Mouse (Mus musculus) embryonic fibroblast, embryonic 13.5 days (primary cell): ENCODE results near the gene Nectin4. TPM values are rescaled to one million over a fixed set of nuclear protein-coding genes. Genes with fewer than 3 reads are reported as not detected.

ENCODE experiments used
- H3K27ac ChIP-seq: 2 replicates; pipeline ENCODE4 v1.5.1; 2012; ENCODE audit warnings: low read length, control low read depth, inconsistent platforms; ENCODE audit not compliant: insufficient read depth
- H3K4me1 ChIP-seq: 2 replicates; pipeline ENCODE4 v1.6.1; 2011; ENCODE audit warnings: low read length; ENCODE audit not compliant: control insufficient read depth, insufficient read depth
- H3K4me3 ChIP-seq: 2 replicates; pipeline ENCODE4 v1.5.1; 2011; ENCODE audit warnings: mild to moderate bottlenecking, control low read depth, low read length; ENCODE audit not compliant: insufficient read depth
- CTCF ChIP-seq: IDR thresholded peaks from 2 replicates; pipeline ENCODE4 v1.5.1; 2011; ENCODE audit warnings: mild to moderate bottlenecking, control low read depth, low read length, moderate library complexity, borderline replicate concordance; ENCODE audit not compliant: insufficient read depth
- POLR2A ChIP-seq: IDR thresholded peaks from 2 replicates; pipeline ENCODE4 v1.6.1; 2011; ENCODE audit warnings: low read depth, mild to moderate bottlenecking, control low read depth, low read length, moderate library complexity
- polyA plus RNA-seq: library from polyadenylated mRNA; stranded (reverse); fragments of >200 nt; gene quantifications from 2 replicates; pipeline ENCODE4 v1.2.4, GENCODE M21; 2011; ENCODE audit warnings: low read depth; ENCODE audit not compliant: missing spikeins, insufficient read length

Gene Nectin4
- polyA plus RNA-seq, 1 experiment = not detected

DNA sequence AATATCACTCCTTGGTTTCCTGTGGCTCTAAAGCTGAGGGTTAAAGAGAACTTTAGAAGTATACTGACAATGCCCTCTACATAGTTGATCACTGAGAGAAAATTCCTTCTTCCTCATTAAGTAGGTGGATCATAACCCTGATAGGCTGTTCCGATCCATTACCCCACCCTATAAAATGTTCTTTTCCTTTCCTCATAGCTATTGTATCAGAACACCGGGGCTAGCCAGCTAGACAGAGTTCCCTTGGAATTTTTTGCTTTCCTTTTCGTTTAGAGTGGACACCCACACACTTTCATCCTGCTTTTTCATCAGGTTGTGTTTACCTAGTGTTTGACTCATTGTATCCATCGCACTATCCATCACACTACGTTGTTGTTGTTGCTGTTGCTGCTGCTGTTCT, 54.7 kb downstream of the Nectin4 start:
- no peak for TF ChIP-seq POLR2A
- no peak for TF ChIP-seq CTCF
- Histone ChIP-seq H3K4me3 (no peak overlapping the region), H3K27ac (no peak overlapping the region), H3K4me1 (no peaks in the 10 kb centered on the region)

DNA sequence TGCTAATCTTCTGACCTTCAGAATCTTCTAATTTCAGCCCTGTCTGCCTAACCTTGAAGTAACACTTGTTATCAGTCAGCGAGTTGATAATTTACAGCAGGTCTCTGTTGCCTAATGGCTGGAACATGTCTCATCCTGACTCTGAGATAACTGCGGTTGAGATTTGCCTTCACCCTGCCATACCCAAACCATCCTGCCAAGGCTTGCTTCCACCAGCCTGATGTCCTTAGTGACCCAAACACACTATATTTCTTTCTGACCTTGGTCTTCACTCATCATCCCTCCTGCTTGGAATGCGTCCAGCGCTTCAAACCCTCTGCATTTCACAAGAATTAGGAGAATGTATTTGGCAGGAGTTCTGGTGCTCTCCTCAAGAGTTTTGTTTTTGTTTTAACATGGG, 55.2 kb downstream of the Nectin4 start:
- Histone ChIP-seq H3K27ac (no peak overlapping the region), H3K4me1 (no peaks in the 10 kb centered on the region), H3K4me3 (no peak overlapping the region)
- no peak for TF ChIP-seq CTCF
- no peak for TF ChIP-seq POLR2A

DNA sequence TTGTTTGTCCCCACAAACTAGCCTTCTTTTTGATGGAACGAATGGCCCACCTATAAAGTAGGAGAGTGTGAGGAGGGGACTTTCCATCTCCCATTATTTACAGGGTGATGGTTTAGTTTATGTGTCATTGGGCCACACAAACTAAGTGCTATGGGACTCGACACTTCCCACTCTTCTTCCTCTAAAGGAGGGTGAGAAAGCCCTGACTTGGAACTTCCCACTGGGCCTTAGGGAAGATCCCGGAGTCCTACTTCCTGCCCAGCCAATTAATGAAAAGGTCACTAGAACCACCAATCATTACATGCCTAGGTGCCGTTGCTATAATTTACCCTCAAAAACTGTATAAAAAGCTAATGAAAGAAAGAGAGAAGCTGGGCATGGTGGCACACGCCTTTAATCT, 62.3 kb downstream of the Nectin4 start:
- Histone ChIP-seq H3K4me1 (no peaks in the 10 kb centered on the region), H3K27ac (no peak overlapping the region), H3K4me3 (no peak overlapping the region)
- TF ChIP-seq POLR2A (no peak), CTCF (no peak)

DNA sequence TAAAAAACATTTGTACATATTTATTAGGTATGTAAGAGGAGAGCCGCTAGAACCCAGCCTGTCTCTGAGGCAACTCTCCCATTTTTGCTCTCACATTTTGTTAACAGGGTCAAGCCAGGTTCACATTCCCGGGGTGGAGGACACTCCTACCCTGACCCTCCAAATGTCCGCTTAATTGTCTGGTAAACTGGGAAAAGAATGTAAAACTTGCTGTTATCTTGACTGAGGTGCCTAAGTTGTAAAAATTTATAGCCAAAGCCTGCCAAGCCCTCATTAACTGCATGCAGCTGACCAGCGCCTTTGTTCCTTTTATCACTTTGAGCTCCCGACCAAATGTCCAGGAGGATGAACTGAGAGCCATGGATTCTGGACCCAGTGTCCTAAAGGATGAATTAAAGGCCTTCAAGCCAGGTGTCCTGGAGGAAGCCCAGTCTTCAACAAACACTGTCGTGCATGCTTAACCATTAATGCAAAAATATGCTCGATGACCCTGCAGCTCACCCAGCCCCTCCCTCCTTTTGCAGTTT, 65.5 kb downstream of the Nectin4 start:
- Histone ChIP-seq H3K27ac (no peak overlapping the region), H3K4me1 (no peaks in the 10 kb centered on the region), H3K4me3 (no peak overlapping the region)
- TF ChIP-seq CTCF = no peak
- TF ChIP-seq POLR2A = no peak

GRCm38 (mm10) chr1:171435974-171436373, 66.1 kb downstream of the Nectin4 start:
- H3K4me3 ChIP-seq = no peak overlapping the region
- no peak for TF ChIP-seq POLR2A
- no peak for TF ChIP-seq CTCF
- H3K4me1 ChIP-seq = no peaks in the 10 kb centered on the region; the same call in 1 of the 2 replicates
- no peak overlapping the region for H3K27ac ChIP-seq

DNA sequence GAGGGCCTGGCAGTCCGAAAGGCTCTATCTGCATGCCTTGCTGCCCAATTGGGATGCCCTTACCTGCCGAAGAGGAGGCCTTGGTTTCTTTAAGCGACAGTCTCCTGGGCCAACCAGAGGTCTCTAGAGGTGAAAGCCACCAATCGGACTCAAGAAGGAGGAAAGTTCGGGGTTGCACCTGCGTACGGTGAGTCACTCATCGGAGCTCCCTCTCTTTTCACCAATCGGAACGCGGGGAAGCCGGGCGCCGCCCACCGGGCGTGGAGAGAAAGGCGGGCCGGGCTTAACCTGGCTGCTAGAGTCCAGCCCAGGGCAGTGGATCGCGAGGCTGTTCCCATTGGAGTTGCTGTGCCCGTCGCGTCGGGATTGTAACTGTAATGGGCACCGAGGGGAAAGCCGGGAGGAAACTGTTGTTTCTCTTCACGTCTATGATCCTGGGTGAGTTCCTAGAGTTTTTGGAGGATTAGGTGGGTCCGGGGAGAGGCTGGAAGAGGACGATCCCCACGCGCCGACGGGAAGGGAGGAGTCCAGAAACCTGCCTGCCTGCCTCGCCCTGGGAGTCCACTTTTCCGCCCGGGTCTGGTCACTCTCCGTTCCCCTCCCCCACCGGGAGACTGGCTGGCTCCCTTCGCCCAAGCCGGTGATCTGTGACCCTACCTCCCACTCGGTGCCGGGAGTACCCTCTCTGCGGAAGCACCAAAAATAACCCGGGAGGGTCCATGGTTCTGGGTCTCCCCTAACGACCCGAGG, 67.5 kb downstream of the Nectin4 start, which contains the start of gene F11r:
Gene F11r (plus strand): TSS at position 272 of the 750 bp plus-strand sequence.
- peak within 1 kb of the TSS; percentile 25 for H3K4me3 ChIP-seq
- no peak within 1 kb of the TSS for H3K27ac ChIP-seq
- no peaks in the 10 kb centered on the region; the same call in 1 of the 2 replicates for H3K4me1 ChIP-seq
- peak; percentile 61 for TF ChIP-seq POLR2A
- TF ChIP-seq CTCF = no peak

Other genes with a start within 250 kb of the Nectin4 start
- gene Sdhc, start 219.5 kb upstream of the Nectin4 start, polyA plus RNA-seq = 297 and 334 TPM in 2 replicates
- 1.2 TPM in 1 of 2 replicates, not detected in the other for gene Mpz, start 219.4 kb upstream of the Nectin4 start, polyA plus RNA-seq
- gene Pcp4l1, start 173.8 kb upstream of the Nectin4 start, polyA plus RNA-seq = 6.2 and 12.2 TPM in 2 replicates
- gene Nr1i3, start 156.1 kb upstream of the Nectin4 start, polyA plus RNA-seq = not detected in 2 replicates
- 26.9 and 29.9 TPM in 2 replicates for gene Tomm40l, start 147.6 kb upstream of the Nectin4 start, polyA plus RNA-seq
- 1.2 and 1.3 TPM in 2 replicates for gene Apoa2, start 145.0 kb upstream of the Nectin4 start, polyA plus RNA-seq
- 1.6 and 7.1 TPM in 2 replicates for gene Fcer1g, start 135.7 kb upstream of the Nectin4 start, polyA plus RNA-seq
- gene Adamts4, start 119.7 kb upstream of the Nectin4 start, polyA plus RNA-seq = 24.3 and 25.8 TPM in 2 replicates
- 226 and 234 TPM in 2 replicates for gene Ndufs2, start 118.7 kb upstream of the Nectin4 start, polyA plus RNA-seq
- gene B4galt3, start 99.8 kb upstream of the Nectin4 start, polyA plus RNA-seq = 53.2 and 55.1 TPM in 2 replicates
- gene Ppox, start 88.9 kb upstream of the Nectin4 start, polyA plus RNA-seq = 23.9 and 24.3 TPM in 2 replicates
- 36.8 and 59.0 TPM in 2 replicates for gene Usp21, start 82.1 kb upstream of the Nectin4 start, polyA plus RNA-seq
- gene Ufc1, start 75.1 kb upstream of the Nectin4 start, polyA plus RNA-seq = 77.8 and 81.9 TPM in 2 replicates
- gene Dedd, start 41.0 kb upstream of the Nectin4 start, polyA plus RNA-seq = 43.1 and 53.2 TPM in 2 replicates
- 33.6 and 36.9 TPM in 2 replicates for gene Nit1, start 24.5 kb upstream of the Nectin4 start, polyA plus RNA-seq
- 97.0 and 103 TPM in 2 replicates for gene Pfdn2, start 24.4 kb upstream of the Nectin4 start, polyA plus RNA-seq
- gene Klhdc9, start 9.3 kb upstream of the Nectin4 start, polyA plus RNA-seq = not detected in 2 replicates
- 0.47 TPM in 1 of 2 replicates, not detected in the other for gene Arhgap30, start 18.9 kb downstream of the Nectin4 start, polyA plus RNA-seq
- 28.3 and 37.3 TPM in 2 replicates for gene Usf1, start 41.2 kb downstream of the Nectin4 start, polyA plus RNA-seq
- 1.9 TPM in 1 of 2 replicates, not detected in the other for gene Tstd1, start 48.8 kb downstream of the Nectin4 start, polyA plus RNA-seq
- 7.4 and 9.4 TPM in 2 replicates for gene F11r, start 67.4 kb downstream of the Nectin4 start, polyA plus RNA-seq
- 4.0 and 6.1 TPM in 2 replicates for gene Alyref2, start 133.4 kb downstream of the Nectin4 start, polyA plus RNA-seq
- gene Itln1, start 165.2 kb downstream of the Nectin4 start, polyA plus RNA-seq = not detected in 2 replicates
- 0.40 TPM in 1 of 2 replicates, not detected in the other for gene Cd244a, start 189.1 kb downstream of the Nectin4 start, polyA plus RNA-seq
- gene Ly9, start 237.3 kb downstream of the Nectin4 start, polyA plus RNA-seq = 0.47 TPM in 1 of 2 replicates, not detected in the other